Mouse (Mus musculus) CD4-positive, CD25-positive, alpha-beta regulatory T cell, adult 2 months (primary cell): ENCODE measurements around the gene Scamp4.
"Not testable (repeated sequence)": the region's sequence is repeated elsewhere in the genome, so short reads cannot be mapped to it uniquely, and the experiment has no call there.

Experiments used
- DNase-seq: peaks from one replicate; pipeline ENCODE4 v3.0.0-alpha.2; 2012; ENCODE audit warnings: low read depth, low spot score

Scamp4 gene

GRCm38 (mm10) chr10:80578131-80578750 is 24.4 kb upstream of the Scamp4 start:
- peak; percentile 94 for DNase-seq

GRCm38 (mm10) chr10:80578911-80579310 is 23.8 kb upstream of the Scamp4 start:
- DNase-seq, result peak; percentile 94

GRCm38 (mm10) chr10:80583047-80583446 is 19.6 kb upstream of the Scamp4 start:
- DNase-seq, result peak; percentile 10

GRCm38 (mm10) chr10:80584045-80584488 is 18.6 kb upstream of the Scamp4 start:
- DNase-seq, result no peak

- DNase-seq, result no peak
These were observed 17.8 kb upstream of the Scamp4 start for GRCm38 (mm10) chr10:80584642-80585552.

- DNase-seq, result no peak
These were observed 17.1 kb upstream of the Scamp4 start for GRCm38 (mm10) chr10:80585581-80585980.

- DNase-seq, result no peak
These were observed 16.0 kb upstream of the Scamp4 start for GRCm38 (mm10) chr10:80586407-80587304.

GRCm38 (mm10) chr10:80587305-80587657 is 15.4 kb upstream of the Scamp4 start:
- no peak for DNase-seq

- DNase-seq, result peak; percentile 65
These were observed 13.4 kb upstream of the Scamp4 start for GRCm38 (mm10) chr10:80589127-80589878.

- DNase-seq, result peak; percentile 98
These were observed 12.5 kb upstream of the Scamp4 start, which contains the start of gene Abhd17a for GRCm38 (mm10) chr10:80589879-80590854. Gene Abhd17a (minus strand): TSS chr10:80590341.

- DNase-seq, result no peak
These were observed 6.4 kb upstream of the Scamp4 start for GRCm38 (mm10) chr10:80596318-80596717.

GRCm38 (mm10) chr10:80603364-80603763 is 692 bp downstream of the Scamp4 start:
- DNase-seq, result no peak

- peak; percentile 49 for DNase-seq
These were observed 1.4 kb downstream of the Scamp4 start for GRCm38 (mm10) chr10:80604001-80604509.

GRCm38 (mm10) chr10:80604988-80605387 is 2.3 kb downstream of the Scamp4 start:
- DNase-seq, result peak; percentile 12

GRCm38 (mm10) chr10:80605721-80606120 is 3.0 kb downstream of the Scamp4 start, which contains the start of gene Gm49322:
Gene Gm49322 (plus strand): TSS chr10:80606021.
- not testable (repeated sequence) for DNase-seq

- DNase-seq, result peak; percentile 81
These were observed 3.6 kb downstream of the Scamp4 start for GRCm38 (mm10) chr10:80606306-80606705.

- DNase-seq, result peak; percentile 24
These were observed 4.2 kb downstream of the Scamp4 start for GRCm38 (mm10) chr10:80606737-80607350.

GRCm38 (mm10) chr10:80608435-80608834 is 5.8 kb downstream of the Scamp4 start:
- DNase-seq, result no peak
